ENCODE assay signal across 16 mouse cellular contexts in genomic region chrX:99390462-99390838, GRCm38 (mm10).
DNase-seq lines count a peak whose midpoint lies in the region; ATAC-seq and TF ChIP-seq lines count a peak whose summit lies in the region.
"Had no signal": no experiment of that assay in that cellular context is flagged by ENCODE, and none has a peak within 500 bp of the region (broad histone marks: within the 10 kb centered on the region; RNA-seq: fewer than 3 reads in every experiment).

No protein-coding gene starts in this region.

- WGBS in intestine, embryonic 15.5 days = 80% methylated on average over 2 of the region's 2 CpGs
- WGBS in intestine, postnatal 0 days = 82% methylated on average over 2 of the region's 2 CpGs
- 43% methylated on average over 2 of the region's 2 CpGs for WGBS in embryonic facial prominence, embryonic 10.5 days
- 47% methylated on average over 2 of the region's 2 CpGs for WGBS in limb, embryonic 11.5 days

- H3K36me3 ChIP-seq in intestine, embryonic 15.5 days = no peaks in the 10 kb centered on the region
- no peaks in the 10 kb centered on the region for H3K36me3 ChIP-seq in intestine, postnatal 0 days (ENCODE audit: control insufficient read depth, insufficient read depth)
- no peaks in the 10 kb centered on the region for H3K36me3 ChIP-seq in embryonic facial prominence, embryonic 10.5 days (replicated peaks)
- H3K36me3 ChIP-seq in limb, embryonic 11.5 days (ENCODE audit: control insufficient read depth, insufficient read depth, low read length) = no peaks in the 10 kb centered on the region
- H3K36me3 ChIP-seq: midbrain, embryonic 12.5 days had no signal

- no peaks in the 10 kb centered on the region for H3K4me1 ChIP-seq in intestine, embryonic 15.5 days (replicated peaks)
- no peaks in the 10 kb centered on the region for H3K4me1 ChIP-seq in intestine, postnatal 0 days (replicated peaks; ENCODE audit: control insufficient read depth, insufficient read depth, low read length)
- H3K4me1 ChIP-seq in embryonic facial prominence, embryonic 10.5 days = peaks cover 39% of the 10 kb centered on the region
- peaks cover 16% of the 10 kb centered on the region; the same call in 1 of the 2 replicates for H3K4me1 ChIP-seq in limb, embryonic 11.5 days (ENCODE audit: control insufficient read depth, insufficient read depth, low read length)

- H3K9ac ChIP-seq in intestine, embryonic 15.5 days = no peak overlapping the region
- H3K9ac ChIP-seq in intestine, postnatal 0 days (ENCODE audit: low read depth, low read length) = no peak overlapping the region
- no peak overlapping the region for H3K9ac ChIP-seq in limb, embryonic 11.5 days (ENCODE audit: low read length)
- H3K9ac ChIP-seq: forebrain, postnatal 0 days; midbrain, embryonic 12.5 days had no signal

- H3K27ac ChIP-seq in intestine, embryonic 15.5 days = no peak overlapping the region
- H3K27ac ChIP-seq in intestine, postnatal 0 days (ENCODE audit: low read depth, low read length) = no peak overlapping the region
- peak overlapping the region; percentile 85 for H3K27ac ChIP-seq in embryonic facial prominence, embryonic 10.5 days (replicated peaks)
- H3K27ac ChIP-seq in limb, embryonic 11.5 days (replicated peaks; ENCODE audit: low read depth, low read length) = peak overlapping the region; percentile 66
- H3K27ac ChIP-seq: macrophage; midbrain, embryonic 12.5 days had no signal

- TF ChIP-seq CTCF in intestine, postnatal 0 days (IDR thresholded peaks at IDR 0.05; ENCODE audit: low read depth) = no peak

- H3K27me3 ChIP-seq in intestine, embryonic 15.5 days (replicated peaks) = peaks cover 12% of the 10 kb centered on the region; the same call in 1 of the 2 replicates
- H3K27me3 ChIP-seq in intestine, postnatal 0 days (replicated peaks; ENCODE audit: control insufficient read depth, insufficient read depth, low read length) = peaks cover 2% of the 10 kb centered on the region; the same call in 1 of the 2 replicates
- peaks cover 100% of the 10 kb centered on the region for H3K27me3 ChIP-seq in embryonic facial prominence, embryonic 10.5 days (replicated peaks; ENCODE audit: low read depth, poor library complexity, severe bottlenecking)
- peaks cover 19% of the 10 kb centered on the region for H3K27me3 ChIP-seq in limb, embryonic 11.5 days (ENCODE audit: control insufficient read depth, insufficient read depth, low read length)

- DNase-seq in brain, adult 2 months (ENCODE audit: low read depth, low spot score) = peak; percentile 25
- peak; percentile 31 for DNase-seq in embryonic facial prominence, embryonic 10.5 days (ENCODE audit: low spot score)
- no peak for DNase-seq in limb, embryonic 11.5 days (ENCODE audit: low spot score)
- DNase-seq in gastrocnemius, adult 8-10 months (ENCODE audit: low spot score in 2 of 2) = no peak
- no peak for DNase-seq in spleen, adult 12 weeks (ENCODE audit: low spot score)
- DNase-seq: cerebellum, adult 9-10 months; forebrain, postnatal 0 days; heart, postnatal 14 days; layer of hippocampus, adult 9-11 months; lung, adult 2 months; right cerebral cortex, postnatal 4 days; thymus, adult 2 months had no signal

- H3K4me2 ChIP-seq in intestine, embryonic 15.5 days (replicated peaks) = no peak overlapping the region
- H3K4me2 ChIP-seq in intestine, postnatal 0 days (replicated peaks; ENCODE audit: low read depth) = no peak overlapping the region
- no peak overlapping the region for H3K4me2 ChIP-seq in limb, embryonic 11.5 days (ENCODE audit: low read depth, severe bottlenecking)
- H3K4me2 ChIP-seq: midbrain, embryonic 12.5 days had no signal

- H3K9me3 ChIP-seq in intestine, embryonic 15.5 days = no peaks in the 10 kb centered on the region
- no peaks in the 10 kb centered on the region for H3K9me3 ChIP-seq in intestine, postnatal 0 days (ENCODE audit: control insufficient read depth)
- H3K9me3 ChIP-seq in embryonic facial prominence, embryonic 10.5 days = no peaks in the 10 kb centered on the region
- H3K9me3 ChIP-seq in limb, embryonic 11.5 days (ENCODE audit: control insufficient read depth, low read length) = no peaks in the 10 kb centered on the region
- H3K9me3 ChIP-seq: midbrain, embryonic 12.5 days had no signal

- 0 out of 2 replicates have a peak, but pooled peaks have one; percentile 39 for ATAC-seq in intestine, embryonic 15.5 days
- no peak for ATAC-seq in intestine, postnatal 0 days
- ATAC-seq in limb, embryonic 11.5 days (ENCODE audit: insufficient number of reproducible peaks, low FRiP score, low TSS enrichment, low read depth) = peak; percentile 65

- H3K4me3 ChIP-seq in intestine, embryonic 15.5 days (replicated peaks) = no peak overlapping the region
- no peak overlapping the region for H3K4me3 ChIP-seq in intestine, postnatal 0 days (ENCODE audit: low read depth, low read length)
- no peak overlapping the region for H3K4me3 ChIP-seq in embryonic facial prominence, embryonic 10.5 days
- H3K4me3 ChIP-seq in limb, embryonic 11.5 days (ENCODE audit: low read depth, low read length) = no peak overlapping the region
- H3K4me3 ChIP-seq: midbrain, embryonic 12.5 days had no signal

Comparison
In these comparisons a context has a peak if more than half of its experiments do, and no peak if none do; other contexts are left out.
1. H3K27ac ChIP-seq: peak in embryonic facial prominence, embryonic 10.5 days (single experiment) and limb, embryonic 11.5 days (single experiment); none in intestine, embryonic 15.5 days (single experiment) and intestine, postnatal 0 days (single experiment).
2. DNase-seq: peak in brain, adult 2 months (single experiment) and embryonic facial prominence, embryonic 10.5 days (single experiment); none in limb, embryonic 11.5 days (single experiment), gastrocnemius, adult 8-10 months (0 of 2) and spleen, adult 12 weeks (single experiment).